Mouse (Mus musculus): ENCODE measurements around the gene Lmx1b. TPM values are rescaled to one million over a fixed set of nuclear protein-coding genes. Genes with fewer than 3 reads are reported as not detected.

The Lmx1b gene
- total and polyA plus RNA-seq, 3 experiments, result 0.05 to 1.5 TPM; not detected in 1

- DNase-seq (ENCODE audit: low spot score) (no peak), ATAC-seq (ENCODE audit: extremely low read depth, insufficient number of reproducible peaks, low FRiP score, poor library complexity, severe bottlenecking) (no peak)
- TF ChIP-seq GATA2 (IDR thresholded peaks at IDR 0.05; ENCODE audit: borderline replicate concordance, low read depth, low read length), result no peak
- TF ChIP-seq POLR2AphosphoS5 (IDR thresholded peaks at IDR 0.05; ENCODE audit: insufficient replicate concordance, low read depth, low read length), result no peak
- no peak for TF ChIP-seq CTCF (IDR thresholded peaks at IDR 0.05; ENCODE audit: low read depth, low read length)
- TF ChIP-seq GATA1 (IDR thresholded peaks at IDR 0.05; ENCODE audit: borderline replicate concordance, low read length), result no peak
- Histone ChIP-seq H3K27me3 (ENCODE audit: insufficient read depth, low read length) (peaks cover 59% of the 10 kb centered on the region), H3K9me3 (replicated peaks) (peaks cover 35% of the 10 kb centered on the region), H3K36me3 (replicated peaks) (no peaks in the 10 kb centered on the region), H3K4me1 (ENCODE audit: insufficient read depth, low read depth, low read length) (no peaks in the 10 kb centered on the region), H3K4me3 (ENCODE audit: low read depth, low read length) (no peak overlapping the region; the same call in 1 of the 2 replicates)
Measured at GRCm38 (mm10) chr2:33639301-33640170, 775 bp downstream of the Lmx1b start.

DNA sequence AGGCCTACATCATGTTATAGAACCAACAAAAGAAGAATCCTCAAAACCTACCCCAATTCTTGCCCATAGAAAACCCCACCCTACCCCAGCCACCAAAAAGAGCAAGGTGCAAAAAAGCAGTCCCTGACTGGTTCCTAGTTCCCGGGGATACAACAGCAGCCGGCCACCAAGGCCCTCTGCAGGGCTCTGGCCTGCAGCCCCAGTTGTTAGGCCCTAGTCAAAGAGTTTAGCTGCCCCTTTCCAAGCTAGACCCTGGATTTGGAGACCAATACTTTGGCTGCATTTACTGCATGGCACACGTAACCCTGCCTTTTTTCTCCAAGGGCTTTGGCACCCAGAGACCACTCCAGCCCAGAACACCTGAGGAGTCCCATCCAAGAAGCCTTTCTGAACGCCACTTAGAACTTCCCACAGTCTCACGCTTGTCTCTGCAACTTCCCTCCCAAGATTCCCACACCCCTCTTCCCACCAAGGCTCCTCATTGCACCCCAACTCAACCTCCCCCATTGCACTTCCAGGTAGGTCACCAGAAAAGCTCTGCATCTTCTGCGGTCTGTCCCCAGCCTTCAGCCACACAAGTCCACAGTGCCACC lies 2.1 kb downstream of the Lmx1b start:
- Histone ChIP-seq H3K4me3 (ENCODE audit: low read depth, low read length) (no peak overlapping the region), H3K4me1 (ENCODE audit: insufficient read depth, low read depth, low read length) (no peaks in the 10 kb centered on the region), H3K36me3 (replicated peaks) (no peaks in the 10 kb centered on the region), H3K9me3 (replicated peaks) (peaks cover 35% of the 10 kb centered on the region), H3K27me3 (ENCODE audit: insufficient read depth, low read length) (peaks cover 56% of the 10 kb centered on the region)
- ATAC-seq (ENCODE audit: extremely low read depth, insufficient number of reproducible peaks, low FRiP score, poor library complexity, severe bottlenecking) (no peak), DNase-seq (ENCODE audit: low spot score) (no peak)
- TF ChIP-seq TAL1 (conservative IDR thresholded peaks at IDR 0.05; ENCODE audit: low read depth, low read length) (no peak), CTCF (IDR thresholded peaks at IDR 0.05; ENCODE audit: low read depth, low read length) (no peak), GATA1 (IDR thresholded peaks at IDR 0.05; ENCODE audit: borderline replicate concordance, low read length) (no peak), POLR2AphosphoS5 (IDR thresholded peaks at IDR 0.05; ENCODE audit: insufficient replicate concordance, low read depth, low read length) (no peak), GATA2 (IDR thresholded peaks at IDR 0.05; ENCODE audit: borderline replicate concordance, low read depth, low read length) (no peak)

DNA sequence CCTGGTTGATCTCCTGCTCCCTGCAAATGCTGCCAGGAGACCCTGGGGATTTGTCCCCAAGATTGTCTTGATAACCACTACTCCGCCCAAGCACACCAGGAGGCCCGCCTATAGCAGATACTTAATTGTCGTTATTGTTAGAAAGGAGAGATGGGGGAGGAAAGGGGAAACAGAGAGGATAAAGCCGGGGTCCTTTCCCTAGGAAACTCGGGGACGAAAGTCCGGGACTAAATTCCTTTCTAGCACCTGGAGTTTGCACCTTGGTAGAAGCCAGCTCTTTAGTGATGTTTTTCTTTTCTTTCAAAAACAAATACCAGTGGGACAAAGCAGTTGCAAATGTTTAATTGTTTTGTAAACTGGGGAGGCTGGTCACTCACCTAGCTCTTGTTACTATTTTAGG lies 3.0 kb downstream of the Lmx1b start:
- TF ChIP-seq CTCF (IDR thresholded peaks at IDR 0.05; ENCODE audit: low read depth, low read length), result no peak
- TF ChIP-seq TAL1 (conservative IDR thresholded peaks at IDR 0.05; ENCODE audit: low read depth, low read length), result no peak
- TF ChIP-seq POLR2AphosphoS5 (IDR thresholded peaks at IDR 0.05; ENCODE audit: insufficient replicate concordance, low read depth, low read length), result no peak
- TF ChIP-seq GATA2 (IDR thresholded peaks at IDR 0.05; ENCODE audit: borderline replicate concordance, low read depth, low read length), result no peak
- TF ChIP-seq GATA1 (IDR thresholded peaks at IDR 0.05; ENCODE audit: borderline replicate concordance, low read length), result no peak
- peaks cover 64% of the 10 kb centered on the region for H3K27me3 ChIP-seq (ENCODE audit: insufficient read depth, low read length)
- H3K36me3 ChIP-seq (replicated peaks), result no peaks in the 10 kb centered on the region
- H3K9me3 ChIP-seq (replicated peaks), result peaks cover 31% of the 10 kb centered on the region
- no peak for ATAC-seq (ENCODE audit: extremely low read depth, insufficient number of reproducible peaks, low FRiP score, poor library complexity, severe bottlenecking)
- no peaks in the 10 kb centered on the region for H3K4me1 ChIP-seq (ENCODE audit: insufficient read depth, low read depth, low read length)
- H3K4me3 ChIP-seq (ENCODE audit: low read depth, low read length), result no peak overlapping the region
- no peak for DNase-seq (ENCODE audit: low spot score)

- Histone ChIP-seq H3K27me3 (ENCODE audit: insufficient read depth, low read length) (peaks cover 69% of the 10 kb centered on the region), H3K9me3 (replicated peaks) (peaks cover 25% of the 10 kb centered on the region), H3K4me1 (ENCODE audit: insufficient read depth, low read depth, low read length) (no peaks in the 10 kb centered on the region), H3K4me3 (ENCODE audit: low read depth, low read length) (no peak overlapping the region), H3K36me3 (replicated peaks) (no peaks in the 10 kb centered on the region)
- TF ChIP-seq GATA2 (IDR thresholded peaks at IDR 0.05; ENCODE audit: borderline replicate concordance, low read depth, low read length) (no peak), POLR2AphosphoS5 (IDR thresholded peaks at IDR 0.05; ENCODE audit: insufficient replicate concordance, low read depth, low read length) (no peak), CTCF (IDR thresholded peaks at IDR 0.05; ENCODE audit: low read depth, low read length) (no peak), TAL1 (conservative IDR thresholded peaks at IDR 0.05; ENCODE audit: low read depth, low read length) (no peak), GATA1 (IDR thresholded peaks at IDR 0.05; ENCODE audit: borderline replicate concordance, low read length) (no peak)
- ATAC-seq (ENCODE audit: extremely low read depth, insufficient number of reproducible peaks, low FRiP score, poor library complexity, severe bottlenecking), result no peak
- DNase-seq (ENCODE audit: low spot score), result no peak
Measured at GRCm38 (mm10) chr2:33636628-33637188, 3.6 kb downstream of the Lmx1b start.

GRCm38 (mm10) chr2:33636117-33636521 lies 4.2 kb downstream of the Lmx1b start:
- Histone ChIP-seq H3K9me3 (replicated peaks) (peaks cover 20% of the 10 kb centered on the region), H3K36me3 (replicated peaks) (no peaks in the 10 kb centered on the region), H3K4me1 (ENCODE audit: insufficient read depth, low read depth, low read length) (no peaks in the 10 kb centered on the region), H3K27me3 (ENCODE audit: insufficient read depth, low read length) (peaks cover 75% of the 10 kb centered on the region), H3K4me3 (ENCODE audit: low read depth, low read length) (no peak overlapping the region)
- TF ChIP-seq GATA1 (IDR thresholded peaks at IDR 0.05; ENCODE audit: borderline replicate concordance, low read length) (no peak), CTCF (IDR thresholded peaks at IDR 0.05; ENCODE audit: low read depth, low read length) (no peak), GATA2 (IDR thresholded peaks at IDR 0.05; ENCODE audit: borderline replicate concordance, low read depth, low read length) (no peak), POLR2AphosphoS5 (IDR thresholded peaks at IDR 0.05; ENCODE audit: insufficient replicate concordance, low read depth, low read length) (no peak), TAL1 (conservative IDR thresholded peaks at IDR 0.05; ENCODE audit: low read depth, low read length) (no peak)
- no peak for DNase-seq (ENCODE audit: low spot score)
- no peak for ATAC-seq (ENCODE audit: extremely low read depth, insufficient number of reproducible peaks, low FRiP score, poor library complexity, severe bottlenecking)
